Mouse (Mus musculus) liver, embryonic 16.5 days (tissue): ENCODE data around the gene Flad1. TPM values are rescaled to one million over a fixed set of nuclear protein-coding genes. Genes with fewer than 3 reads are reported as not detected.

Experiments
- ATAC-seq: fragments of 200-750 bp; cut with Nextera tagmentation; 2 replicates; pipeline ENCODE4 v1.8.0; 2017; ENCODE audit warnings: low read depth, mild to moderate bottlenecking, moderate number of reproducible peaks, moderate library complexity
- H3K27ac ChIP-seq: fragments of 300-500 bp; sonication (generic); 2 replicates; pipeline ENCODE4 v1.5.1; 2014; ENCODE audit warnings: mild to moderate bottlenecking, low read length
- H3K27me3 ChIP-seq: fragments of 300-500 bp; sonication (generic); 2 replicates; pipeline ENCODE4 v1.6.1; 2014; ENCODE audit warnings: low read depth, low read length, mixed read lengths; ENCODE audit not compliant: control insufficient read depth, insufficient read depth
- H3K36me3 ChIP-seq: fragments of 300-500 bp; sonication (generic); 2 replicates; pipeline ENCODE4 v1.6.1; 2014; ENCODE audit warnings: mild to moderate bottlenecking; ENCODE audit not compliant: control insufficient read depth, insufficient read depth
- H3K4me1 ChIP-seq: fragments of 300-500 bp; sonication (generic); 2 replicates; pipeline ENCODE4 v1.6.1; 2014; ENCODE audit warnings: low read depth, low read length, mixed read lengths; ENCODE audit not compliant: control insufficient read depth
- H3K4me2 ChIP-seq: fragments of 300-500 bp; sonication (generic); 2 replicates; pipeline ENCODE4 v1.6.1; 2014; ENCODE audit warnings: low read depth, low read length, mixed read lengths
- H3K4me3 ChIP-seq: fragments of 300-500 bp; sonication (generic); 2 replicates; pipeline ENCODE4 v1.5.1; 2014; ENCODE audit warnings: low read depth, mild to moderate bottlenecking, low read length
- H3K9ac ChIP-seq: fragments of 300-500 bp; sonication (generic); 2 replicates; pipeline ENCODE4 v1.6.1; 2014; ENCODE audit warnings: low read depth, low read length
- H3K9me3 ChIP-seq: fragments of 300-500 bp; sonication (generic); replicated peaks from 2 replicates; pipeline ENCODE4 v1.6.1; 2016; ENCODE audit warnings: low read length; ENCODE audit not compliant: control insufficient read depth
- WGBS: fragments of 180-500 bp; shearing (Covaris S2); extraction: QIAGEN DNeasy Blood & Tissue Kit; methylation state at CpG from one replicate; pipeline ENCODE4 v1.1.7; 2014; ENCODE audit not compliant: insufficient replicate concordance; 5-methylcytosine and 5-hydroxymethylcytosine counted together
- polyA plus RNA-seq: library from polyadenylated mRNA; unstranded; fragments of >200 nt; fragmentation: Nextera tagmentation; extraction: Ambion mirVana; gene quantifications from 2 replicates; pipeline ENCODE4 v1.2.1, GENCODE M21; 2015

Gene Flad1
- polyA plus RNA-seq, 1 experiment from 2014 or later: 14.9 TPM

- Histone ChIP-seq H3K9ac (no peak overlapping the region), H3K27me3 (peaks cover 13% of the 10 kb centered on the region), H3K27ac (no peak overlapping the region), H3K36me3 (no peaks in the 10 kb centered on the region), H3K4me3 (no peak overlapping the region), H3K4me2 (no peak overlapping the region), H3K9me3 (no peaks in the 10 kb centered on the region), H3K4me1 (no peaks in the 10 kb centered on the region)
- 60% methylated on average over 6 of the region's 6 CpGs for WGBS
- ATAC-seq: no peak
These were observed 56.2 kb downstream of the Flad1 start for GRCm38 (mm10) chr3:89355512-89355902.

GRCm38 (mm10) chr3:89354816-89355511 is 56.7 kb downstream of the Flad1 start:
- Histone ChIP-seq H3K27me3 (peaks cover 18% of the 10 kb centered on the region), H3K4me1 (peaks cover 5% of the 10 kb centered on the region), H3K9ac (no peak overlapping the region), H3K4me2 (no peak overlapping the region), H3K36me3 (no peaks in the 10 kb centered on the region), H3K9me3 (no peaks in the 10 kb centered on the region), H3K4me3 (no peak overlapping the region), H3K27ac (no peak overlapping the region)
- no peak for ATAC-seq
- 19% methylated on average over 5 of the region's 5 CpGs for WGBS

- Histone ChIP-seq H3K4me3 (no peak overlapping the region), H3K9ac (no peak overlapping the region), H3K4me2 (no peak overlapping the region), H3K36me3 (no peaks in the 10 kb centered on the region), H3K9me3 (no peaks in the 10 kb centered on the region), H3K27ac (no peak overlapping the region), H3K4me1 (peaks cover 6% of the 10 kb centered on the region), H3K27me3 (peaks cover 41% of the 10 kb centered on the region)
- WGBS: 50% methylated on average over 5 of the region's 5 CpGs
- no peak for ATAC-seq
These were observed 60.4 kb downstream of the Flad1 start for GRCm38 (mm10) chr3:89351271-89351670.

Other genes with a start within 250 kb of the Flad1 start
- 6.4 and 8.4 TPM in 2 replicates for gene Clk2, start 247.1 kb downstream of the Flad1 start, polyA plus RNA-seq
- gene Scamp3, start 234.4 kb downstream of the Flad1 start, polyA plus RNA-seq: 47.5 and 49.0 TPM in 2 replicates
- gene Fam189b, start 228.7 kb downstream of the Flad1 start, polyA plus RNA-seq: 2.0 and 2.4 TPM in 2 replicates
- gene Gba, start 208.9 kb downstream of the Flad1 start, polyA plus RNA-seq: 27.5 and 28.0 TPM in 2 replicates
- 1.3 and 2.0 TPM in 2 replicates for gene Thbs3, start 196.7 kb downstream of the Flad1 start, polyA plus RNA-seq
- 94.4 and 95.3 TPM in 2 replicates for gene Mtx1, start 184.8 kb downstream of the Flad1 start, polyA plus RNA-seq
- gene Muc1, start 182.8 kb downstream of the Flad1 start, polyA plus RNA-seq: 0.11 and 1.0 TPM in 2 replicates
- gene Krtcap2, start 165.9 kb downstream of the Flad1 start, polyA plus RNA-seq: 129 and 131 TPM in 2 replicates
- gene Trim46, start 165.6 kb downstream of the Flad1 start, polyA plus RNA-seq: 0.14 and 0.28 TPM in 2 replicates
- 51.9 and 59.4 TPM in 2 replicates for gene Dpm3, start 152.5 kb downstream of the Flad1 start, polyA plus RNA-seq
- 18.9 and 22.2 TPM in 2 replicates for gene Slc50a1, start 141.3 kb downstream of the Flad1 start, polyA plus RNA-seq
- gene Efna1, start 130.7 kb downstream of the Flad1 start, polyA plus RNA-seq: 8.1 and 12.7 TPM in 2 replicates
- 0.63 and 0.94 TPM in 2 replicates for gene Efna3, start 88.9 kb downstream of the Flad1 start, polyA plus RNA-seq
- gene Efna4, start 73.8 kb downstream of the Flad1 start, polyA plus RNA-seq: 0.51 and 0.60 TPM in 2 replicates
- 9.0 and 11.2 TPM in 2 replicates for gene Adam15, start 61.9 kb downstream of the Flad1 start, polyA plus RNA-seq
- 0.05 TPM in 1 of 2 replicates, not detected in the other for gene Dcst2, start 49.9 kb downstream of the Flad1 start, polyA plus RNA-seq
- gene Dcst1, start 46.6 kb downstream of the Flad1 start, polyA plus RNA-seq: 0.12 TPM in 1 of 2 replicates, not detected in the other
- 2.4 and 2.7 TPM in 2 replicates for gene Zbtb7b, start 17.1 kb downstream of the Flad1 start, polyA plus RNA-seq
- not detected in 2 replicates for gene Lenep, start 9.1 kb downstream of the Flad1 start, polyA plus RNA-seq
- gene Cks1b, start 6.5 kb upstream of the Flad1 start, polyA plus RNA-seq: 176 and 206 TPM in 2 replicates
- gene Shc1, start 6.6 kb upstream of the Flad1 start, polyA plus RNA-seq: 43.2 and 46.0 TPM in 2 replicates
- 6.6 and 8.7 TPM in 2 replicates for gene Pygo2, start 18.3 kb upstream of the Flad1 start, polyA plus RNA-seq
- 7.2 and 8.6 TPM in 2 replicates for gene Pbxip1, start 24.8 kb upstream of the Flad1 start, polyA plus RNA-seq
- 34.8 and 36.9 TPM in 2 replicates for gene Pmvk, start 42.7 kb upstream of the Flad1 start, polyA plus RNA-seq
- gene Kcnn3, start 108.3 kb upstream of the Flad1 start, polyA plus RNA-seq: 0.05 TPM in 1 of 2 replicates, not detected in the other